Mouse (Mus musculus) naive thymus-derived CD4-positive, alpha-beta T cell, adult 2 months (primary cell): ENCODE results near the gene Nrtn.
A peak's percentile ranks its signal among the peaks of the same experiment; 100 is the strongest.

ENCODE experiments used
- DNase-seq: peaks from one replicate; pipeline ENCODE4 v3.0.0-alpha.2; 2011; ENCODE audit warnings: low read depth

Nrtn gene

DNA sequence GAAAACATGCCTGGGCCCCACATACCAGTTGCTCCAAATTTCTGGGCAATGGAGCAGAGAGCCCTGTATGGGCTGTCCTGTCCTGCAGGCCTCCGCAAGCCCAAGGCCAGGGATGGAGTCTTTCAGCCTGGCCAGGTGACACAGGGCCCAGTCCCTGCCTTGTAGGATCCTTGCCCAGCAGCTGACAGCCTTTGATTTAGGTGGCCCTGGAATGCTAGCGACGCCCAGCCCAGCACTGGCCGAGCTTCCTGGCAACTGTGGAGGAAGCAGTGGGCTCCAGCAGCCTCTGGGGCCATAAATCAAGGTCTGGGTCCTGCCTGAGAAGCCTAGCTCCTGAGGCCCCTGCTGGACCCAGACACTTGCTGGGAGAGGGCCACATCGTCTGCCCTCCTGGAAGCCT is 34.9 kb downstream of the Nrtn start:
- DNase-seq, result no peak

DNA sequence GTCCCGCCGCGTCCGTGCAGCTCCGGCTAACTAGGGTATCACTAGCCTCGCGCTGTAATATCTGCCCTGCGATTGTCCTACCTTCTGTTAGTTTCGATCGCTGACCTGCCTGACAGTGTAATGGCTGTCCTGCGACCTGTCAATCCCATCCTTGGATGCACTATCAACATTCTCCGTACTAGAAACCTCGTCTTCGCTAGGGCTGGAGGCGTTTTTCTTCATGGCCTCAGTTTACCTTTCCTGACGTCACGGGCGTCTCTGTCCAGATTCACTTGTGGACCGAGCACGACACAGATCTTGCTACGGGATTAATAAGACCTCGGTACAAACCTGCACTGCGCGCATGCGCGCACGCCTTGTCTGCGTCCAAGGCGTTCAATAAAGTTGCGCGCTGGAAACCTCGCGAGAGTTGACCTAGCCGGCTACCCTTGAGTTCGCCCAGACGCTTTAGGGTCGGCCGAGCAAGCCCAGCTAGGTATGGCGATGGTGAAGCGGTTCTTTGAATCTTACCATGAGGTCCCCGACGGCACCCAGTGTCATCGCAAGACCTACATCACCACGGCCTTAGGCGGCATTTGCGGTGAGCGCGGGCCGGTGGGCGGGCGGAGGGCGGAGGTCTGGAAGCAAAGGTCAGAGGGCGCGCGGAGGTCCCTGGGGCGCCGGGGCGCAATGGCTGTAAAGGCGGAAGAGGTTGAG is 39.8 kb downstream of the Nrtn start, which contains the start of the genes Ndufa11 and Vmac:
Gene Ndufa11, plus strand, starts transcription at position 405 of the 696 bp plus-strand sequence.
Gene Vmac, minus strand, starts transcription at position 660 of the 696 bp plus-strand sequence.
- peak; percentile 99 for DNase-seq

DNA sequence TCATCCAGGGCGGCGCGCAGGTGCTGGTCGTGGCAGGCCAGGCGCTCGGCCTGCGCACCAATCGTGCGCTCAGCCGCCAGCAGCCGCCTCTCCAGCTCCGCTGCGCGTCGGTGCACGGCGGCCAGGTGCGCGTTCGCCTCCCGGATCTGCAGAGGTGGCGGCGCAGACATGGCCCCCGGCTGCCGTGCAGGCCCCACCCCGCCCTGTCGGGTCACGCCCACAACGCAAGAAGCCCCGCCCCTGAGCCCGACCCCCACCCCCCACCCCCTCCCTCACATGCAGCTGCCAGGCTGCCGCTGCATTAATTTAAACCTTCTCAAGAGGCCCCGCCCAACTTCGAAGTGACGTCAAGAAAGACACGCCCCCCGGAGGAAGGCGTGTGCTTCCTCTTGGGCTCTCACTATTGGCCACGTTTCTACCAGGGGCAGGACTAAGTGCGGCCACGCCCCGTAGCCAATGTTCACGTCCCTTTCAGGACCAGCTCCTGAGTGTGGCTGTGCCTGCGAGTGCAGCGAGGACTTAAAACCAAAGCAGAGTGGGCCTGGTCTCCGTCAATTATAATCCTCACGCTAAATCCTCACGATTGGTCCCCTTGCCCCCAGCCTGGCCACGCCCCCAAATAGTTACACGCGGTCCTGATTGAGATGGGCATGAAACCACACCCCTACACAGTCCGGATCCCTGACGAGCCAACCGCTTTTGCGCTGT is 40.5 kb downstream of the Nrtn start:
- DNase-seq, result peak; percentile 100

DNA sequence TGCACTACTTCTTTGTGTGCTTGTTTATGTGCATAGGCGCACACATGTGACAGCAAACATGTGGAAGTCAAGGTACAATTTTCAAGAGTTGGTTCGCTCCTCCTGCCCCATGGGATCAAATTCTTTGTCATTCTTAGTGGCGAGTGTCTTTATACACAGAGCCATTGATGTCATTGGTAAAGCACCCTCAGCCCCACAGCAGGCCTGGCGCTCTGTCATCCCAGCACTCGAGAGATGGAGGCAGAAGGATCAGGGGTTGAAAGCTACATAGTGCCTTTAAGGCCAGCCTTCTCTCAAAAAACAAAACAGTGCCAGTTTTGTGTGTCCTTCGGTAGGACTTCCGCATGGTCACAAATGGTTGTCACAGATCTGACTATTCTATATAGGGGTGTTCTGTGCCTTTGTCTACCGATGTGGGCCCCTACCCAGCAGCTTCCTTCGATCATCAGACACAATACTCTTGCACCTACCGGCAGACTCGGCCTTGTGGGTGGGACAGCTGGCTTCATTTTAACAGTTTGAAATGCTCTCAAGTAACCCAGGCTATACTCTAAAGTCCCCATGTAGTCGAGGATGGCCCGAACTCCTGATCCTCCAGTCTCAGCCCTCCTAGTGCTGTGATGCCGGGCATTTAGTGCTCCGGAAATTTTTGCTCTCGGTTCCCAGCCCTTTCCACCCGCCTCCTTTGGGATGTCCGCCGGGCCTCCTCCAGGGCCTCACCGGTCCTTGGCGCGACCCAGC is 41.2 kb downstream of the Nrtn start:
- peak; percentile 37 for DNase-seq

DNA sequence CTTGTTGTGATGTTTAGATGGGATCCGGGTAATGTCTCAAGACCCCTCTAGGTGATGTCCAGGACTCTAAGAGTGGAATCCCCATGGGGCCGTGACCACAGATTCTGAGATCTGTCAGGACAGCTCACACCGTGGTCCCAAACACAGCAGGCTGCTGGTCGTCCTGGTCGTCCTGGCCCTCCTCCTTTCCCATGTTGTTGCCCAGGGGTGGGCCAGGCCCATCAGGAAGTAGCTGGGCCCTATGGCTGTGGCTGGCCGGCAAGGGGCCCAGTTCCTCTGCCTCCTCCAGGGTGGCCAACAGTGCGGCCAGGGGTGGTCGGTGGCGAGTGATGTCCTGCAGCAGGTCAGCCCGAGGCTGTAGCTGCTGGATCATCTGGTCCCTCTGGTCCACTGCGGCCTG is 42.0 kb downstream of the Nrtn start:
- DNase-seq, result no peak

DNA sequence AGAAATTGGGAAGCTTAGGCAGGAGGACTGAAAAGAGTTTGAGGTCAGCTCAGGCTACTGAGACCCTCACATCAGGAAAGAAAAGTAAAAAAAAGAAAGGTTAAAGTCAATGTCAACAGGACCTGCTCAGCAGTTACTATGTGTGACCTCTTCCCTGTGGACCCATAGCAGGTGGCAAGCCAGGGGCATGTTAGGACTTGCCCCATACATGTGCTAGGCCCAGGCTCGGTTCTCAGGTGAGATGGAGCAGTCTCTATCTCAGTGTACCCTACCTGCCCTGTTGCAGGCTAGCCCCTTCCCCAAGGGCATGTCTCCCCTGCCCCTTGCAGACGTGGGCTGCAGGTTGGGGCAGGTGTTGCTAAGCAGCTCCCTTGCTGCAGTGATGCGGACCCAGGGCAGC is 47.6 kb downstream of the Nrtn start:
- no peak for DNase-seq

DNA sequence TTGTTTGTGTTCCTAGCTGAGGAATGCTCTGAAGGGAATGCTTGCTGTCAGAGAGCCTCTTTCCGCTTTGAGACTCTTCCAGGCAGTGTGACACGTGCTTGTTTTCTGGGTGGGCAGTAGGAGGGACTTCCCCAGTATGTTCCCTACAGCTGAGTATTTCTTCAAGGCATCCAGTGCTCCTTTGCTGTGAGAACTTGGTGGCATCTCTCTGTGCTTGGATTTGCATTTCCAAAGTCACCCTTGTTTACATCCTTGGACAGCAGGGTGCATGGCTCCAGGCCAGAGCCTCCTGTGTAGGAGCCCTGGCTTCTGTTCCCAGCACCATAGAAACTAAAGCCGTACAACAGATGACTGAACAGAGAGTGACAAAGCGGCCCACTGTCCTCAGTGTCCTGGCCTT is 48.6 kb downstream of the Nrtn start:
- no peak for DNase-seq

DNA sequence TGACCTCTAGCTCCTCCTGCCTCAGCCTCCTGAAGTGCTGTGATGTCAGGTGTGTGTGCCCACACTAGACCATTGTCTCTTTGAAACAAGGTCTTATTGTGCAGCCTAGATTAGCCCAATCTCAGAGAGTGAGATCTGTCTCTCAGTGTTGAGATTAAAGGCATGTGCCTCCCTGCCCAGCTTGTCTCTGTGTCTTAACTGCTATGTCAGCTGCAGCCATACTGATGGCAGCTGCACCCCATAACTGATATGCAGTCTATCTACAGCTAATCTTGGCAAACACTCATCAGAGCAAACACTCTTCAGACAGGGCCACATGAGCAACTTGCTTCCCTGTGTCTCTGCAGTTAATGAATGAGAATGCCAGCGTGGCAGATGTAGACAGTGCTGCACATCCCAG is 50.8 kb downstream of the Nrtn start:
- no peak for DNase-seq

DNA sequence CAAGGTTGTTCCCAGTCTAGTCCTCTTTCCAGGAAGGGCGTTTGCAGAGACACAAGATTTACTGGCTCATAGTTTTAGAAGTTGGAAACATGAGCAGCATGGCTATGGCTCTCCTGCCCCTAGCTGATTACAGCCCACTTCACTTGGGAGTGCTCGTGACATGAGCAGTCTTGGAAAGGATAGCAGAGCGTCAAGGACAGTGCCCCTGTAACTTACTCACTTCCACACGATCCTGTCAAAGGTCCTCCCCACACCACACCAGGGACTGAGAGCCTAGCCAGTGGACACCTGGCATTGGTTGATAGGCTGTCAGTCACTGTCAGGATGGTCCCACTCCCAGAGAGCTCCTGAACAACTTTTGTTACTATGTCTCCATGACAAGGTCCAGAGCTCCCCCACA is 54.3 kb downstream of the Nrtn start:
- no peak for DNase-seq
